Mouse (Mus musculus): ENCODE measurements around the gene Sipa1.

GRCm38 (mm10) chr19:5614953-5615352, 48.6 kb downstream of the Sipa1 start:
- TF ChIP-seq GATA1 (IDR thresholded peaks at IDR 0.05; ENCODE audit: borderline replicate concordance, low read length) (no peak), FLI1 (IDR thresholded peaks at IDR 0.05; ENCODE audit: low read length) (no peak)
